Mouse (Mus musculus): ENCODE results near the gene Slc7a7. TPM values are rescaled to one million over a fixed set of nuclear protein-coding genes. Genes with fewer than 3 reads are reported as not detected.

Gene Slc7a7
- polyA plus RNA-seq, 1 experiment from 2014 or later, result 7.9 TPM

GRCm38 (mm10) chr14:54416830-54417229, 750 bp downstream of the Slc7a7 start:
- Histone ChIP-seq H3K4me2 (no peak overlapping the region), H3K9ac (no peak overlapping the region), H3K4me1 (replicated peaks) (peaks cover 16% of the 10 kb centered on the region), H3K27me3 (peaks cover 40% of the 10 kb centered on the region), H3K4me3 (no peak overlapping the region), H3K36me3 (no peaks in the 10 kb centered on the region), H3K27ac (replicated peaks) (no peak overlapping the region), H3K9me3 (no peaks in the 10 kb centered on the region)
- 64% methylated on average over 4 of the region's 4 CpGs for WGBS
- ATAC-seq (ENCODE audit: low read depth), result no peak

GRCm38 (mm10) chr14:54416229-54416775, 1.3 kb downstream of the Slc7a7 start:
- no peak for ATAC-seq (ENCODE audit: low read depth)
- no peak overlapping the region for H3K4me2 ChIP-seq
- 23% methylated on average over 5 of the region's 5 CpGs for WGBS

DNA sequence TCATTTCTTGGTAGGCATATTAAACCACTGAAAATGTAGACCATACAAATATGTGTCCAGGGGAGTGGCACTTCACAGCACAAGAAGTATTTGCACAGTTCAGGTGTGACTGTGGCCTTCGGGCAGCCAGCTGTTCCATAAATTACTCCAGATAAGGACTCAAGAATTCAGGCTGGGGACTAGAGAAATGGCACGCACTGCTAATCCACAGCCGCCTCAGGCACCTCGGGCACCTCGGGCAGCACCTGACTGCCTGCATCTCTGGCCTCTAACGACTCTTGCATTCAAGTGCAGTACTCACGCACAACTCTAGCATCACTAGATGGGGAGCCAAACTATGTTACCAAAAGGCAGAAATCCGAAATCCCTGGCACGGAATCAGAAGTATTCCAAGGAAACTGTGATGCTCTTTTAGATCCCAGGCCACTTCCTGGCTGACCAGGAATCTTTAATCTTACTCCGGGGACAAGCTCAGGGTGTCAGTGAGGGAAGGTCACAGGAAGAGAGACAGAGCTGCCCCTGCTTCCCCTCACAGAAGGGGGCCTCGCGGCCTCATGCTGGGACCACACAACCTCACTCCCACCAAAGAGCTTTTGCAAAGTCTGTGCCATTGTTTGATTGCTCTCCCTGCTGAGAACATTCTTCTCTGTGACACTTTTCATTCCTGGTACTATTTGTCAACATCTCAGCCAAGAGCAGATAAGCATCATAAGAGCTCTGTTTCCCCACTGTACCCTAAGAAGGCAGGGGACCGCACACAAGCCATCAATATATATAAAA, 2.1 kb downstream of the Slc7a7 start:
- no peaks in the 10 kb centered on the region for H3K36me3 ChIP-seq
- no peak for ATAC-seq (ENCODE audit: low read depth)
- no peak overlapping the region for H3K27ac ChIP-seq (replicated peaks)
- H3K4me1 ChIP-seq (replicated peaks), result peaks cover 16% of the 10 kb centered on the region
- no peaks in the 10 kb centered on the region for H3K9me3 ChIP-seq
- no peak overlapping the region for H3K9ac ChIP-seq
- no peak overlapping the region for H3K4me3 ChIP-seq
- H3K4me2 ChIP-seq, result no peak overlapping the region
- 9% methylated on average over 13 of the region's 13 CpGs for WGBS
- peaks cover 40% of the 10 kb centered on the region for H3K27me3 ChIP-seq

More at GRCm38 (mm10) chr14:54416229-54416775, 1.3 kb downstream of the Slc7a7 start:
- Histone ChIP-seq H3K27ac (replicated peaks) (no peak overlapping the region), H3K9me3 (no peaks in the 10 kb centered on the region), H3K9ac (no peak overlapping the region), H3K36me3 (no peaks in the 10 kb centered on the region), H3K27me3 (peaks cover 40% of the 10 kb centered on the region), H3K4me3 (no peak overlapping the region), H3K4me1 (replicated peaks) (peaks cover 16% of the 10 kb centered on the region)

DNA sequence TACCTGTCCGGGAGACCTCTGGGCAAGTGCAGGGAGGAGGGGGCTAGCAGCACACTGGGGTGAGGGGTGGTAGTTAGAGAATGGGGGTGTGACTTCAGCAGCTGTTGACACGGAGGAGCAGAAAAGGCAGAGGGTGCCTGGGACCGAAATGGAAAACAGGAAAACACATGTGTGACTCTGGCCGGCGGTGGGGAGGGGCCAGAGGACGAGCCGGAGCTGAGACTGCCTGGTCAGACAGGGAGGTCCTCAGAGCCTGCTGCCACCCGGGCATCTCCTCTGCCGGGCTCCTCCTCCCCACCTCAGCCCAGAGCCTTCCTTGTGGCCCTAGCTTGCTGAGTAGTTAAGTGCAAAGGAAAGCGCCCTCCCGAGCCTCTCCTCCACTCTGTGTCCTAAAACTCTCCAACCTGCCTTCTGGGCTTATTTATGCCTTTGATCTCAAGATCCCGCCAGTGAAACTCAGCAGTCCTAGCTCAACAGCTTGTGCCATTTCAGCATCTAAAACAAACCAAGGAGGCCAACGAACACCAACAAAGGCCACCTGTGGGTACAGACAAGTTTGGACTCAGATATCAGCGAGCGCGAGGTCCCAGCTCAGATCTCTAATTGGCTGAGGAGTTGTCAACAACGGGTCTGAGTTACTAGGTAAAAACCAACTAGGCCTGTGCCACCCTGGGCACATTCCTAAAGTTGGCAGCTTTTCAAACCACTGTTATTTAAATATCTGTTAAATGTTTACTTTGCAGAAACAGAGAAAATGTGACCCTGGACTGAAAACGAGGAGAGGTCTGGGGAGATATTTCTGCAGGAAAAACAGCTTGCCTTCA, 3.5 kb downstream of the Slc7a7 start:
- 11% methylated on average over 18 of the region's 18 CpGs for WGBS
- H3K36me3 ChIP-seq, result no peaks in the 10 kb centered on the region
- H3K27ac ChIP-seq (replicated peaks), result peak overlapping the region; percentile 33; the same call in 1 of the 2 replicates
- H3K9me3 ChIP-seq, result no peaks in the 10 kb centered on the region
- H3K4me3 ChIP-seq, result 0 out of 2 replicates have a peak overlapping the region, but pooled peaks have one; percentile 5
- H3K27me3 ChIP-seq, result peaks cover 40% of the 10 kb centered on the region
- H3K4me2 ChIP-seq, result peak overlapping the region; percentile 31
- ATAC-seq (ENCODE audit: low read depth), result no peak
- peaks cover 23% of the 10 kb centered on the region for H3K4me1 ChIP-seq (replicated peaks)
- no peak overlapping the region; the same call in 1 of the 2 replicates for H3K9ac ChIP-seq

- no peak for ATAC-seq (ENCODE audit: low read depth)
- Histone ChIP-seq H3K4me3 (no peak overlapping the region), H3K9me3 (no peaks in the 10 kb centered on the region), H3K9ac (no peak overlapping the region), H3K27me3 (peaks cover 37% of the 10 kb centered on the region), H3K4me1 (replicated peaks) (peaks cover 22% of the 10 kb centered on the region), H3K36me3 (no peaks in the 10 kb centered on the region), H3K27ac (replicated peaks) (peak overlapping the region; percentile 33; the same call in 1 of the 2 replicates), H3K4me2 (no peak overlapping the region)
- WGBS, result 46% methylated on average over 2 of the region's 2 CpGs
Measured at GRCm38 (mm10) chr14:54412629-54413170, 4.9 kb downstream of the Slc7a7 start.

DNA sequence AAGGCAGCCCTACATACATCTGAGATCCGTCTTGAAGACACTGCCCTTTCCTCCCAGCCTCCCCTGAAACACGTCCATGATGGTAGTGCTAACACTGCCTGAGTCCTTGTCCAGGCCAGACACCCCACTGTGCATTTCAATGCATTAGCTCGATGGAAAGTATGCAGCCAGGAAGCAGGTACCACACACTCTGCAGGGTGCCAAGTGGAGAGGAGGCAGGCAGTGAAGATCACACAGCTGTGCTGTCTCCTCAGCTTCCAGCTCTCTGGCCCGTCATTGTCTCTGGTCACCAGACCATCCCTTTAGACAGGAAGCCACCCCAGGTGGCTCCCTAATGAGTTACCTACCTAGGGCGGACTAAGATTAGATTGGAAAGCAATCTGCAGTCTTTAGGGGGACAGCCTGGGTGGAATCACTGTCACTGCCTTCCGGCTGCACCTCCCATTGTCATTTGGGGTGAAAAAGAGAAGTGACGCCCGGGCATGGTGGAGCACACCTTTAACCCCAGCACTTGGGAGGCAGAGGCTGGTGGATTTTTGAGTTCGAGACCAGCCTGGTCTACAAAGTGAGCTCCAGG, 5.5 kb downstream of the Slc7a7 start:
- 38% methylated on average over 9 of the region's 9 CpGs for WGBS
- peaks cover 18% of the 10 kb centered on the region for H3K4me1 ChIP-seq (replicated peaks)
- no peak for ATAC-seq (ENCODE audit: low read depth)
- H3K36me3 ChIP-seq, result no peaks in the 10 kb centered on the region
- H3K27ac ChIP-seq (replicated peaks), result no peak overlapping the region
- no peak overlapping the region for H3K4me2 ChIP-seq
- no peak overlapping the region for H3K9ac ChIP-seq
- H3K27me3 ChIP-seq, result peaks cover 31% of the 10 kb centered on the region
- H3K9me3 ChIP-seq, result no peaks in the 10 kb centered on the region
- no peak overlapping the region for H3K4me3 ChIP-seq

GRCm38 (mm10) chr14:54409980-54410810, 7.4 kb downstream of the Slc7a7 start:
- H3K4me3 ChIP-seq, result no peak overlapping the region
- H3K4me2 ChIP-seq, result peak overlapping the region; percentile 29; the same call in 1 of the 2 replicates
- no peaks in the 10 kb centered on the region for H3K9me3 ChIP-seq
- H3K36me3 ChIP-seq, result no peaks in the 10 kb centered on the region
- peaks cover 17% of the 10 kb centered on the region for H3K27me3 ChIP-seq
- ATAC-seq (ENCODE audit: low read depth), result no peak
- peak overlapping the region; percentile 71 for H3K27ac ChIP-seq (replicated peaks)
- H3K9ac ChIP-seq, result peak overlapping the region; percentile 53; the same call in 1 of the 2 replicates
- peaks cover 13% of the 10 kb centered on the region for H3K4me1 ChIP-seq (replicated peaks)
- WGBS, result 43% methylated on average over 17 of the region's 17 CpGs

DNA sequence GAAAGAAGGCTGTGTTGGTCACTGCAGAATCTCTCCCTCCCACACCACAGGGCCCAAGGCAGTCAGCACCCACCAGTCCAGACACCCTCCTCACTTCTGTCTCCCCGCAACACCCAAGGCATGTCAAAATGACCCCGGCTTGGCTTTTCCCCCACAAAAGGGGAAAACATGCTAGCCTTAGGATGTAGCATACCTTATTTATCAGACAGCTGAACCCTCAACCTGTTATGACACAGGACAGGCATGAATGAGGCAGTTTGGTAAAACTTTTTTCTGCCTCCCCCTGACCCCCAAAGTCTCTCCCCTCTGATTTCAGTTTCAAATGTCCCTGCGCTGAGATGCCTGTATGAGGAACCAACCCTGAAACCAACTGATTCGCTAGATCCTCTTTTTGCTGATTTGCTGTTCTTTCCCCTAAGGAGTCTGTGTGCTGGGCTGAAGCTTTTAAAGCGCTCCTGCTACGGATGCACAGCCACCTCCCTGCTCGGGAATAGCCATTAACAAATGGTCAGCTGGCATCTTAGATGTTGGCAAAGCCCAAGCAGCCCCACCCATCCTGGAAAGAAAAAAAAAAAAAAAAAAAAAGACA, 8.4 kb downstream of the Slc7a7 start:
- H3K4me2 ChIP-seq, result peak overlapping the region; percentile 29; the same call in 1 of the 2 replicates
- peaks cover 13% of the 10 kb centered on the region for H3K4me1 ChIP-seq (replicated peaks)
- H3K9me3 ChIP-seq, result no peaks in the 10 kb centered on the region
- H3K36me3 ChIP-seq, result no peaks in the 10 kb centered on the region
- peak overlapping the region; percentile 53; the same call in 1 of the 2 replicates for H3K9ac ChIP-seq
- WGBS, result 77% methylated on average over 7 of the region's 7 CpGs
- H3K27me3 ChIP-seq, result peaks cover 7% of the 10 kb centered on the region
- ATAC-seq (ENCODE audit: low read depth), result no peak
- peak overlapping the region; percentile 71; the same call in 1 of the 2 replicates for H3K27ac ChIP-seq (replicated peaks)
- H3K4me3 ChIP-seq, result no peak overlapping the region

GRCm38 (mm10) chr14:54408336-54409056, 9.1 kb downstream of the Slc7a7 start:
- ATAC-seq (ENCODE audit: low read depth), result no peak
- 0 out of 2 replicates have a peak overlapping the region, but pooled peaks have one; percentile 6 for H3K27ac ChIP-seq (replicated peaks)
- peaks cover 8% of the 10 kb centered on the region for H3K4me1 ChIP-seq (replicated peaks)
- H3K9me3 ChIP-seq, result no peaks in the 10 kb centered on the region
- no peaks in the 10 kb centered on the region for H3K27me3 ChIP-seq
- 86% methylated on average over 25 of the region's 25 CpGs for WGBS
- no peaks in the 10 kb centered on the region for H3K36me3 ChIP-seq
- H3K9ac ChIP-seq, result no peak overlapping the region
- peak overlapping the region; percentile 29; the same call in 1 of the 2 replicates for H3K4me2 ChIP-seq
- no peak overlapping the region for H3K4me3 ChIP-seq

DNA sequence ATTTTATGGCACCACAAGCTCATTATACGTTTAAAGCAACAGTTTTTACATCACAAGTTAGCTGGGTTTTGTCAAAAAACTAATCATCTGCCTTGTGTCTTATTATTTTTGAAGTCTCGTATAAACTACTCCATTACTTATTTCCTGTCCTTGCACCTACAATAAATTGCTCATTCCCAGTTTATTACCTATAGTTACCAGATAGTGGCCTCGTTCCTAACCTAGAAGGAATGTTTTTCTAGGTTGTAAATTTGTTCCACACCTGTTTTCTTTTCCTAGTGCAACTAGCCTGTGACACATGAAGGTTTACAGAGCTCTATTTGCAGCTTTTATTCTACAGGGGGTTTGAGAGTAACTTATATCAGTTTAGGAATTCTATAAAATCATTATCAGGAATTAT, 15.9 kb downstream of the Slc7a7 start:
- H3K9ac ChIP-seq, result no peak overlapping the region
- H3K27ac ChIP-seq (replicated peaks), result no peak overlapping the region
- WGBS, result 60% methylated on average over 3 of the region's 3 CpGs
- ATAC-seq (ENCODE audit: low read depth), result no peak
- H3K4me2 ChIP-seq, result no peak overlapping the region
- no peaks in the 10 kb centered on the region for H3K4me1 ChIP-seq (replicated peaks)
- no peaks in the 10 kb centered on the region for H3K9me3 ChIP-seq
- H3K36me3 ChIP-seq, result no peaks in the 10 kb centered on the region
- H3K4me3 ChIP-seq, result no peak overlapping the region
- no peaks in the 10 kb centered on the region for H3K27me3 ChIP-seq

Data from neural tube, embryonic 13.5 days (tissue).